Mouse (Mus musculus) heart, adult 8-10 months (tissue): Measurements from ENCODE around the gene Tmem267. TPM values are rescaled to one million over a fixed set of nuclear protein-coding genes. Genes with fewer than 3 reads are reported as not detected.
"Not testable (repeated sequence)": the region's sequence is repeated elsewhere in the genome, so short reads cannot be mapped to it uniquely, and the experiment has no call there.

Experiments
- DNase-seq: peaks from one replicate; pipeline ENCODE4 v3.0.0; 2022; ENCODE audit warnings: low spot score
- total RNA-seq, 4 experiments: library from RNA; stranded (reverse); gene quantifications; 2 replicates each; pipeline ENCODE4 v1.2.4; 2022

The Tmem267 gene
- total RNA-seq = 10 to 100 TPM in 3 of 4 experiments, 1 to 10 TPM in 1; 8.3 to 16.7 (median 14.7) TPM

DNA sequence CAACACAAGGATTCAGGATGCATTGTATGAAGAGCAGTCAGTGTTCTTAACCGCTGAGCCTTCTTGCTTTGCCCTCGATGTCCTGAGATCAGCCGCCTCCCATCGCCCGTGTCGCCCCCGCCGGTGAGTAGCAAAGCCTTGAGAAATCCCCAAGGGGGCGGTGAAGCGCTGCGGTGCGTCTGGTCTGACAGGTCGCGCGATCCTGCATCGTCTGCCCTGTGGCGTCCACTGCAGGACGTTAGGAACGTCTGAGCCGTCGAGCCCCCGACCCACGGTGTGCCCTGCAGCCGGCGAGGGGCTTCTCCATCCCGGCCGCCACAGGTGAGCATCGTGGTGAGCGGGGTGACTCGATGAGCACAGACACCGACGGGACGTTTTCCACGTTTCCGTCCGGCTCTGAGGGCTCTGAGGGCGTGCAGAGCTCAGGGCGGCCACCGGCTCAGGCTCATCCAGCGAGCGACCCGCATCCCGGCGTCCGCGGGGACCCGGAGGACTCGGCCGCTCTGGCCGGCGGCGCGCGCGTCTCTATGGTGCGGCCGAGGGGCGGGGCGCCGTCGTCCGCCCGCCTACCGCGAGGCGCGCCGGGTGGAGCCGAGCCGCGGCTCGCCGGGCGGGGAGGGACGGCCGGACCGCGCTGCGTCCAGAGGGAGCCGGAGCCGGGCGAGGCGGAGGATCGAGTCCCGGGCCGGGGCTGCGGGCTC lies at the start of gene Tmem267, which contains the start of gene 3110070M22Rik:
Tmem267 (plus strand) TSS at position 160 of the 701 bp plus-strand sequence.
3110070M22Rik (minus strand) TSS at position 504 of the 701 bp plus-strand sequence.
- DNase-seq = peak; percentile 70

DNA sequence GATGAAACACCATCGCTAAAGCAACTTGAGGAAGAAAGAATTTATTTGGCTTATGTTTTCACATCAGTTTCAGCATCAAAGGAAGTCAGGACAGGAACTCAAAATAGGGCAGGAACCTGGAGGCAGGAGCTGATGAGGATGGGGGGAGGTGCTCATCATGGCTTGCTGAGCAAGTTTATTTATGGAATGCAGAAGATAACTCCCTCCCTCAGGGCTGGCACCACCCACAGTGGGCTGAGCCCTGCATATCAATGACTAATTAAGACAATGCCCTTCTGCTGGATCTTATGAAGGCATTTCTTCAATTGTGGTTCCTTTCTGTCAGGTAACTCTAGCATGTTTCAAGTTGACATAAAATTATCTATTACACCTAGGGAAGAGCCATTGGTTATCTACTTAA lies 45.6 kb upstream of the Tmem267 start:
- no peak for DNase-seq

DNA sequence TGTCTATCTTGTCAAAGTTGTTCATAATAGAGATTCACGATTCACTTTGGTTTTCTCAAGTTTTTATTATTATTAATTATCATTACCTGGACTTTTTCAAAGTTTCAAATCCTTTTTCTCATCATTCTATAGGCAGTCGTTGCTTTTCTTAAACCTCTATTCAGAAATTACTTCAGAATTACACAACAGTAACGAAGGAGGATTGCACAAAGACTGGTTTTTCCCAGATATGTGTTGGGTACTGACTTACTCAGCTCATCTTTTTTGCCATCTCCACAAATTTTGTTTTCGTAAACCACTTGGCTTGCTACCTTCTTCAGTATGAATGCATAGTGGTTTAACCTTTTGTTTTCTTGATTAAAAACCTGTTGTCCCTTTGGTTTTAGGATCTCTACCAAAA lies 34.3 kb upstream of the Tmem267 start:
- DNase-seq = no peak

DNA sequence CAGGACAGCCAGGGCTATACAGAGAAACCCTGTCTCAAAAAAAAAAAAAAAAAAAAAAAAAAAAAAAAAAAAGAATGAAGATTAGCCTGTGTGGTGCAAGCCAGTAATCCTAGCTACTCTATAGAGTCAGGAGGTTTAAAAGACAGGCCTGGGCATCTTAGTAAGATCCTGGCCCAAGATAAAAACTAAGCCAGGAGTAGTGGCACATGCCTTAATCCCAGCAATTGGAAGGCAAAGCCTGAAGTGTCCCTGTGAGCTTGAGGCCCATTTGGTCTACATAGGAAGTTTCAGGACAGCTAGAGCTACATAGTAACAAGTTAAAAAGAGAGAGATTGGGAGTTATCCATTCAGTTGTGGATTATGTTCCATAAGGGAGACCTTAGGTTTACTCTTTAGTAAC lies 32.8 kb upstream of the Tmem267 start:
- DNase-seq = no peak

DNA sequence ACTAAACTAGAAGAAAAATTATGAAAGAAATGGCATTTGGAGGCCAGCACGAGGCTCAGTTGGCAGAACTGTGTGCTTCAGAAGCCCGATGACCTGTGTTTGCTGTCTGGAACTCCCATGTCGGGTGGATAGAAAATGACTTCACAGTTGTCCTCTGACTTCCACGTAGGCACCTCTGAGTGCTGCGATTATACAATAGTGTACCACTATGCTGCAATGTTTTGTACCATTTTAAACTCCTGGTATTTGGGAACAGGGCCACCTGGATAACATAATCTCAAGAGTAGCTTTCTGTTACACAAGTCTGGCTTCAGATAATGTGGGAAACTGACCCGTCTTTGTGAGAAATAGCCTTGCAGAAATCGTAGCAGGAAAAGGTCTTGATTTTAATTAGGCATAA lies 31.5 kb upstream of the Tmem267 start:
- no peak for DNase-seq

DNA sequence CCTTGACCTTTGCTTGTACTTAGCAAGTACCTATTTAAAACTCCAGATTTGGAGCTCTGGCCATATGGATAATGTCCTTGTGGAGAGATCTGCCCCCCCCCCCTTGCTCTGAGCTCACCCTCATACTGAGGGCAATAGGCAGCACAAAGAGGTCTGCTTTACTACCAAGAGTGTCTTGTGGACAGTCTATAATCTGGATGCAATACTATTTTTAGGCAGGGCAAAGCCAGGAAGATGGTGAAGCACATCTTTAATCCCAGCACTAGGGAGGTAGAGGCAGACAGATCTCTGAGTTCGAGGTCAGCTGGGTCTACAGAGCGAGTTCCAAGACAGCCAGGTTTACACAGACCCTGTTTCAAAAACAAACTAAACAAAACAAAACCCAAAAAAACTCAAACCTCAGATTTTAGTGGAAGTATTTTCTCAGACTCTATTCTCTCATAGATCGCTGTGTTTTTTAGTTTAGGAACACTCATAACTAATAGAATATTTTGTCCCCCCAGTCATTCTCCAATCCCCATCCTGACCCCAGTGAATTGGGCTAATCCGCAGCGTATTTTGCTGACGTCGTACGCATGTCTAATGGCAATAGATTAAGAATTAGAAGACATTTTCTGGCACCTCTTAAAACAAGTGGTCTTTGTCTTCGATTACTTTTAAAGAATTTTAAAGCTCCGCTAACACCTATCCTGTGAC lies 25.8 kb upstream of the Tmem267 start:
- no peak for DNase-seq

DNA sequence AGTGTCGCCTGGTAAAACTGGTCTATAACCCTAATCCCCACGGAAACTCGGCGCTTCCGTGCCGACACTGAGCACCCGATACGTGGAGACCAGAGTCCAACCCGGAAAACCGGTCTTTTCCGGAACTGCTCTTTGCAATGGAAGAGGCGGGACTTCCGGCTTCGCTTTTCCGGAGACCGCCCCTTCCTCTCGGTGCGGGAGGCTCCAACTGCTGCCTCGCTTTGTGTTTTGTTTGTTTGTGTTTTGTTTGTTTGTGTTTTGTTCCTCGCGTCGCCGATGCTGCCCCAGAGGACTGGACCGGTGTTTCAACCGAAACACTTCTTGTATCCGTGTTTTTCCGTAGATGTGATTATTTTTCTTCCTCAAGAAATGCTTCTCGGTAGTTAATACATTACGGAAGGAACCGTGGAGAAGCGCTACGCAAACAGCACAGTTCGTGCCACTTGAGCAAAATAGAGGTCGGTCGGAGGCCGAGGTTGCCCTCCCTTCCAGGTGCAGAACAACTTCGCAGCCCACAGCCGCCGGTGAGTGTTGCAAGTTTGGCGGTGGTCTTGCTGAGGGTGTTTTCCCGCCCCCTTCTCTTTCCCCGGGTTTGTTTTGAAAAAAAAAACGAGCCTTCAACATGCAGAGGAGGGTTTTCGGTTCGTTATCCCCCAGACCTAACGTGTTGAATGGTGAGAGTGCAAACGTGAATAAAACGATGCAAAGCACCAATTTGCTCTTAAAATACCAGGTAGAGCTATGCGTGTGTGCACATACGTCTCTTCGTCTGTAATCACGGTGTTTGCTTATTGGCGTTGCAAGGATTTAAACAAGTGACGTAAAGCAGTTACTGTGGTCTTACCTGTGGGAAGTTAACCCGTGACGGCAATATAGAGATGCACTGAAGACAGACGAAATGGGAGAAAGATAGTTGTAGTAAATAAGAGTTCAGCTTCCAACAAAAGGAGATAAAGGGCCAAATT lies 25.0 kb upstream of the Tmem267 start, which contains the start of gene 4833420G17Rik:
4833420G17Rik (plus strand) TSS at position 173 of the 965 bp plus-strand sequence.
- DNase-seq = peak; percentile 90

DNA sequence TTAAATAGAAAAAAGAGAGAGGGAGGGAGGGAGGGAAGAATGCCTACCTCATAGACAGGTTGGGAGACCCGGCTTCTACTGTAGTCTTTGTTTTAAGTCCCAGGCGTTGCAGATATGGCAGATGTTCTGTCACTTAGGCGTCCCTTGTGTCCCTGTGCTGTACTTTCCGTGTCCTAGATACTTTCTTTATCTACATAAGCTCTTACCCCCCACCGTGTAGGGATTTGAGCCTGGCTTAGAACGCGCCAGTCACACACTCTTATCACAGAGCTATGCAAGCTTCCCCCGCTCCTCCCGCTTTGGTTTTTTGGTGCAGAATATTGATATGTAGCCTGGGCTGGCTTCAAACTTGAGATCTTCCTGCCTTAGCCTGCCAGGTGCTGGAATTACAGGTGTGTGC lies 11.2 kb upstream of the Tmem267 start:
- DNase-seq = no peak

DNA sequence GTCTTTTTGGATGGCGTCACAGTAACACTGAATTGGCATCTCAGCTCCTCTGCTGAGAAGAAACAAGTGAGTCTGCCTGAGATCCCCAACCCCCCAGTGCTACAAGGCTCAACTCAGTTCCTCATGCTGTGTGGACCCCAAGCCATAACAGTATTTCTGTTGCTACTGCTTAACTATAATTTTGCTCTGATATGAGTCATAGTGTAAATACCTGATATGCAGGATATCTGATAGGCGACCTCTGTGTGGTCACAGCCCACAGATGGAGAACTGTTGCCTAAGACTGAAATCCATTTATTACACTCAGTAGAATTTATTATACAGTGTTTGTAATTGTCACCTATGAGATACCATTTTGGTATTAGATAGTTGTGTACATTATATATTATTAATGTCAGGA lies 10.1 kb upstream of the Tmem267 start:
- DNase-seq = no peak

DNA sequence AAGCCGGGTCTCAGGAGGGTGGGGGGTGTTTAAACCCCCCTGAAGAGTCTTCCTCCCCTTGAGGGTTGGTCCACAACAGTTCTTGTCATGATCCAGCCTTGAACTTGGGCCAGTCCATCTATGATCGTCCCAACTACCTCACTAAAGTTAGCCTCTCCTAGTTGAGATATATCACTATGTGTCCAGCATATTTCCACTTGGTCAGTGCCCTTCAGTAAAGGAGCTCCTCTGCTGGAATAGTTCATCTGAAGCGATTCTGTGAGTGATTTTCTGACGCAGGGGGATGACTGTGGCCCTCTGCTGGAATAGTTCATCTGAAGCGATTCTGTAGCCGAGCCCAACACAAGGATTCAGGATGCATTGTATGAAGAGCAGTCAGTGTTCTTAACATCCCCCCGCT lies 485 bp upstream of the Tmem267 start:
- DNase-seq = no peak

DNA sequence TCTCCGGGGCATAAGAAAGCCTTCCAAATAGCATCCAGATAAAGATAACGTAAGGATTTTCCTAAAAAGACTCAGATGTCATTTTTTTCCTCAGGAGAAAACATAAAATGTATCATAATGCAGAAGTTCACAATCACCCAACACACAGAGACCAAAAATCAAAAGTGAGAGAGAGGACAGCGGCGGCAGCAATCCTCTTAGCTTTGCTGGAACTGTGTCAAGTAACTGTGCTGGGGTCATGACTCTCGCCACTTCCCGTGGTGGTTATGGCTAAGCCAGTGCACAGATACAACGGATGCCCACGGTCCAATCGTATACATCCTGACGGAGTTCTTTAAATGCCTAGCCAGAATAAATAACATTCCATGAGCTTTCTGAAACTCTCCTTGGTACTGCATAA lies 4.2 kb downstream of the Tmem267 start:
- not testable (repeated sequence) for DNase-seq

DNA sequence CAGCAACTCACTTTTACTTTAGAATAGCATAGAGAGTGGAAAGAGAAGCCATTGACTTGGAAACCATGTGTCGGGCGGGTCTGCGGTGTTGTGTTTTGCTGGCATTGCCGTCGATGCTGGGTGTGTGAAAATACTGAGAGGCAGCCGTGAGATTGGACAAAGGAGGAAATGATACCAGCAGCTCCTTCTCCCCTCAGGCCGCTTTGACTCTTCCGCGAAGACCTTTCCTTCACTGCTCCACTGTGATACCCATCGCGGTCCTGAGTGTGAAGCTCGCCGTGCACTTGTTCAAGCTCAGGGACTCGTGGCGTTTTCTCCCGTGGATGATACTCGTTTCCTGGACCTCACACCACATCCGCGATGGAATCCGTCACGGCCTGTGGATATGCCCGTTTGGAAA lies 7.1 kb downstream of the Tmem267 start:
- not testable (repeated sequence) for DNase-seq

DNA sequence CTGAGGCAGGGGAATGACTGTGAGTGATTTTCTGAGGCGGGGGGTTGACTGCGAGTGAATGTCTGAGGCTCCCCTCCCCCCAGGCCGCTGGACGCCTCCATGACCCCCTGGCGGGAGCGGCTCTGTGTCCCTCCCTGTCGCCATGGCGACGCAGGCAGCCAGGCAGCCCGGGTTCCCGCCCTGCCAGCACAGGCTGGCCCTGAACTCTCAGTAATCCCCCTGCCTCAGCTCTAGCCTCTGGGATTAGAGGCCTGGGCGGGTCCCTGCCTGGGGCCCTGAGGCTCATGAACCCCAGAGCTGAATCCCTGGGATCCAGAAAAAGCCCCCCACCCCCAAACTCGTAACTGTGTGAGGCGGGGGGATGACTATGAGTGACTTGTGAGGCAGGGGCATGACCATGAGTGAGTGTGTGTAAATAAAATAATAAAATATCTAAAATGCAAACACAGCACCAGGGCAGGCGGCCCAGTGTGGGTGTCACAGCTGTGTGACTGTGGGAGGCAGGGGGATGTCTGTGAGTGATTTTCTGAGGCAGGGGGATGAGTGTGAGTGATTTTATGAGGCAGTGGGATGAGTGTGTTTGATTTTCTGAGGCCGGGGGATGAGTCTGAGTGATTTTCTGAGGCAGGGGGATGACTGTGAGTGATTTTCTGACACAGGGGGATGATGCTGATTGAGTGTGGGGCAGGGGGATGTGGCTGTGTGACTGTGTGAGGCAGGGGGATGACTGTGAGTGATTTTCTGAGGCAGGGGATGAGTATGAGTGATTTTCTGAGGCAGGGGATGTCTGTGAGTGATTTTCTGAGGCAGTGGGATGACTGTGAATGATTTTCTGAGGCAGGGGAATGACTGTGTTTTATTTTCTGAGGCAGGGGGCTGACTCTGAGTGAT lies 108.7 kb downstream of the Tmem267 start:
- not testable (repeated sequence) for DNase-seq

DNA sequence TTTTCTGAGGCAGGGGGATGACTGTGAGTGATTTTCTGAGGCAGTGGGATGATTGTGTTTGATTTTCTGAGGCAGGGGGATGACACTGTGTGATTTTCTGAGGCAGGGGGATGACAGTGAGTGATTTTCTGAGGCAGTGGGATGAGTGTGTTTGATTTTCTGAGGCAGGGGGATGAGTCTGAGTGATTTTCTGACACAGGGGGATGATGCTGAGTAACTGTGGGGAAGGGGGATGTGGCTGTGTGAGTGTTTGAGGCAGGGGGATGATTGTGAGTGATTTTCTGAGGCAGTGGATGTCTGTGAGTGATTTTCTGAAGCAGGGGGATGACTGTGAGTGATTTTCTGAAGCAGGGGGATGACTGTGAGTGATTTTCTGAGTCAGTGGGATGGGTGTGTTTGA lies 110.6 kb downstream of the Tmem267 start:
- DNase-seq = not testable (repeated sequence)

DNA sequence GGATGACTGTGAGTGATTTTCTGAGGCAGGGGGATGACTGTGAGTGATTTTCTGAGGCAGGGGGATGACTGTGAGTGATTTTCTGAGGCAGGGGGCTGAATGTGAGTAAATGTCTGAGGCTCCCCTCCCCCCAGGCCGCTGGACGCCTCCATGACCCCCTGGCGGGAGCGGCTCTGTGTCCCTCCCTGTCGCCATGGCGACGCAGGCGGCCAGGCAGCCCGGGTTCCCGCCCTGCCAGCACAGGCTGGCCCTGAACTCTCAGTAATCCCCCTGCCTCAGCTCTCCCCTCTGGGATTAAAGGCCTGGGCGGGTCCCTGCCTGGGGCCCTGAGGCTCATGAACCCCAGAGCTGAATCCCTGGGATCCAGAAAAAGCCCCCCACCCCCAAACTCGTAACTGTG lies 111.2 kb downstream of the Tmem267 start:
- DNase-seq = not testable (repeated sequence)

DNA sequence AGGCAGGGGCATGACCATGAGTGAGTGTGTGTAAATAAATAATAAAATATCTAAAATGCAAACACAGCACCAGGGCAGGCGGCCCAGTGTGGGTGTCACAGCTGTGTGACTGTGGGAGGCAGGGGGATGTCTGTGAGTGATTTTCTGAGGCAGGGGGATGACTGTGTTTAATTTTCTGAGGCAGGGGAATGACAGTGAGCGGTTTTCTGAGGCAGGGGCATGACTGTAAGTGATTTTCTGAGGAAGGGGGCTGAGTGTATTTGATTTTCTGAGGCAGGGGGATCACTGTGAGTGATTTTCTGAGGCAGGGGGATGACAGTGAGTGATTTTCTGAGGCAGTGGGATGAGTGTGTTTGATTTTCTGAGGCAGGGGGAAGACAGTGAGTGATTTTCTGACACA lies 111.7 kb downstream of the Tmem267 start:
- DNase-seq = not testable (repeated sequence)

DNA sequence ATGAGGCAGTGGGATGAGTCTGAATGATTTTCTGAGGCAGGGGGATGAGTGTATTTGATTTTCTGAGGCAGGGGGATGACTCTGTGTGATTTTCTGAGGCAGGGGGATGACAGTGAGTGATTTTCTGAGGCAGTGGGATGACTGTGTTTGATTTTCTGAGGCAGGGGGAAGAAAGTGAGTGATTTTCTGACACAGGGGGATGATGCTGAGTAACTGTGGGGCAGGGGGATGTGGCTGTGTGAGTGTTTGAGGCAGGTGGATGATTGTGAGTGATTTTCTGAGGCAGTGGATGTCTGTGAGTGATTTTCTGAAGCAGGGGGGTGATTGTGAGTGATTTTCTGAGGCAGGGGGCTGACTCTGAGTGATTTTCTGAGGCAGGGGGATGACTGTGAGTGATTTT lies 112.3 kb downstream of the Tmem267 start:
- not testable (repeated sequence) for DNase-seq

DNA sequence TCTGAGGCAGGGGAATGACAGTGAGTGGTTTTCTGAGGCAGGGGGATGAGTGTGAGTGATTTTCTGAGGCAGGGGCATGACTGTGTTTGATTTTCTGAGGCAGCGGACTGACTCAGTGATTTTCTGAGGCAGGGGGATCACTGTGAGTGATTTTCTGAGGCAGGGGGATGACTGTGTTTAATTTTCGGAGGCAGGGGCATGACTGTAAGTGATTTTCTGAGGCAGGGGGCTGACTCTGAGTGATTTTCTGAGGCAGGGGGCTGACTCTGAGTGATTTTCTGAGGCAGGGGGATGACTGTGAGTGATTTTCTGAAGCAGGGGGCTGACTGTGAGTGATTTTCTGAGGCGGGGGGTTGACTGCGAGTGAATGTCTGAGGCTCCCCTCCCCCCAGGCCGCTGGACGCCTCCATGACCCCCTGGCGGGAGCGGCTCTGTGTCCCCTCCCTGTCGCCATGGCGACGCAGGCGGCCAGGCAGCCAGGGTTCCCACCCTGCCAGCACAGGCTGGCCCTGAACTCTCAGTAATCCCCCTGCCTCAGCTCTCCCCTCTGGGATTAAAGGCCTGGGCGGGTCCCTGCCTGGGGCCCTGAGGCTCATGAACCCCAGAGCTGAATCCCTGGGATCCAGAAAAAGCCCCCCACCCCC lies 115.0 kb downstream of the Tmem267 start:
- not testable (repeated sequence) for DNase-seq

DNA sequence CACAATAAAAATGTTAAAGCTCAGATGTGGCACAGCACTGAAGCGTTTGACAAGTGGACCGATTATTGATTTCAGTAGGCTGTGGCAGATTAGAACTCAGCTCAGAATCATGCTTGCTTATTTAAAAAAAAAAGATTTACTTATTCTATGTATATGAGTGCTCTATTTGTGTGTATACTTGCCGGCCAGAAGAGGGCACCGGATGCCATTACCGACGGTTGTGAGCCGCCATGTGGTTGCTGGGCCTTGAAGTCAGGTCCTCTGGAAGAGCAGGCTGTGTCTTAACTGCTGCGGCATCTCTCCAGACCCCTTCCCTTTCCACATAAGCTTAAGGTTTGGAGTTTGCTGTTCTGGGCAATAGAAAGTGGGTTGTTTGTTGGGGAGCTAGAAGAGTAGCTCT lies 116.1 kb downstream of the Tmem267 start:
- DNase-seq = not testable (repeated sequence)

DNA sequence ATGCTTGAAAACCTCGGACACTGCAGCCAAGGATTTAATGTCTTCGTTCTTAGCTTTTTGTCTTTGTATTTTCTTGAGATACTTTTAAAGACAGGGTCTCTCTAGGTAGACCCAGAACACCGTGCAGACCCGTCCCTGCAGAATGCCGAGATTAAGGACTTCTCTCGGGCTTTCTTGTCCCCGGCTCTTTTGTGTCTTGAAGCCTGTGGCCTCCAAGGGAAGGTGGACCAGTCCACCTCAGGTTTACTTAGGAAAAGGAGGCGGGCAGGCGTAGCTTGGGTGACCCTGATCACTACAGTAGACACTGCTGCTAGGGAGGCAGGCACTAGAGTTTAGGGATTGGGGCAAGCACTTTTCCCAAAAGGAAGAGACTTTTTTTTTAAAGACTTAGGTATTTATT lies 116.5 kb downstream of the Tmem267 start:
- not testable (repeated sequence) for DNase-seq
